Mouse (Mus musculus) embryonic facial prominence, embryonic 13.5 days (tissue): ENCODE data around the gene Efhd2. TPM values are rescaled to one million over a fixed set of nuclear protein-coding genes. Genes with fewer than 3 reads are reported as not detected.

ENCODE experiments used
- ATAC-seq: fragments of 200-750 bp; cut with Nextera tagmentation; 2 replicates; pipeline ENCODE4 v1.8.0; 2017; ENCODE audit warnings: low read depth; ENCODE audit not compliant: insufficient number of reproducible peaks, insufficient read depth, low FRiP score, low TSS enrichment
- H3K27ac ChIP-seq: fragments of 300-500 bp; sonication (generic); 2 replicates; pipeline ENCODE4 v1.5.1; 2015; ENCODE audit warnings: moderate library complexity, mild to moderate bottlenecking, inconsistent platforms
- H3K27me3 ChIP-seq: fragments of 300-500 bp; sonication (generic); 2 replicates; pipeline ENCODE4 v1.6.1; 2015; ENCODE audit warnings: mild to moderate bottlenecking, inconsistent platforms
- H3K36me3 ChIP-seq: fragments of 300-500 bp; sonication (generic); 2 replicates; pipeline ENCODE4 v1.6.1; 2015; ENCODE audit warnings: mild to moderate bottlenecking, inconsistent platforms
- H3K4me1 ChIP-seq: fragments of 300-500 bp; sonication (generic); 2 replicates; pipeline ENCODE4 v1.6.1; 2015; ENCODE audit warnings: inconsistent platforms
- H3K4me2 ChIP-seq: fragments of 300-500 bp; sonication (generic); 2 replicates; pipeline ENCODE4 v1.6.1; 2015; ENCODE audit warnings: moderate library complexity, mild to moderate bottlenecking, inconsistent platforms
- H3K4me3 ChIP-seq: fragments of 300-500 bp; sonication (generic); 2 replicates; pipeline ENCODE4 v1.5.1; 2015; ENCODE audit warnings: mild to moderate bottlenecking, inconsistent platforms
- H3K9ac ChIP-seq: fragments of 300-500 bp; sonication (generic); 2 replicates; pipeline ENCODE4 v1.6.1; 2015; ENCODE audit warnings: mild to moderate bottlenecking, inconsistent platforms
- H3K9me3 ChIP-seq: fragments of 300-500 bp; sonication (generic); 2 replicates; pipeline ENCODE4 v1.6.1; 2016; ENCODE audit warnings: inconsistent platforms
- WGBS: fragments of 180-500 bp; shearing (Covaris S2); methylation state at CpG from one replicate; pipeline ENCODE4 v1.1.7; 2015; ENCODE audit warnings: mixed read lengths; 5-methylcytosine and 5-hydroxymethylcytosine counted together
- polyA plus RNA-seq: library from polyadenylated mRNA; unstranded; fragments of >200 nt; fragmentation: Nextera tagmentation; extraction: Ambion mirVana; gene quantifications from 2 replicates; pipeline ENCODE4 v1.2.1, GENCODE M21; 2015

Efhd2 gene
- polyA plus RNA-seq, 1 experiment from 2014 or later: 52.0 TPM

GRCm38 (mm10) chr4:141878621-141879020, 3.9 kb upstream of the Efhd2 start:
- WGBS: 65% methylated on average over 7 of the region's 7 CpGs
- no peak for ATAC-seq
- Histone ChIP-seq H3K27me3 (peaks cover 14% of the 10 kb centered on the region), H3K4me2 (no peak overlapping the region), H3K36me3 (no peaks in the 10 kb centered on the region), H3K4me1 (peaks cover 18% of the 10 kb centered on the region), H3K9me3 (no peaks in the 10 kb centered on the region), H3K4me3 (no peak overlapping the region), H3K9ac (no peak overlapping the region), H3K27ac (no peak overlapping the region)

- ATAC-seq: no peak
- Histone ChIP-seq H3K4me3 (peak overlapping the region; percentile 76), H3K27ac (no peak overlapping the region), H3K36me3 (0 out of 2 replicates have a peak, but pooled peaks cover 5% of the 10 kb centered on the region), H3K4me2 (peak overlapping the region; percentile 97), H3K9ac (peak overlapping the region; percentile 84), H3K27me3 (peaks cover 14% of the 10 kb centered on the region), H3K4me1 (peaks cover 28% of the 10 kb centered on the region), H3K9me3 (no peaks in the 10 kb centered on the region)
- 19% methylated on average over 8 of the region's 8 CpGs for WGBS
Observed at GRCm38 (mm10) chr4:141875481-141876108, 875 bp upstream of the Efhd2 start.

- H3K36me3 ChIP-seq: 0 out of 2 replicates have a peak, but pooled peaks cover 5% of the 10 kb centered on the region
- H3K27me3 ChIP-seq: peaks cover 14% of the 10 kb centered on the region
- 0 out of 2 replicates have a peak, but pooled peaks have one; percentile 23 for ATAC-seq
- H3K27ac ChIP-seq: no peak overlapping the region
- peaks cover 28% of the 10 kb centered on the region for H3K4me1 ChIP-seq
- H3K4me2 ChIP-seq: peak overlapping the region; percentile 97
- peak overlapping the region; percentile 84 for H3K9ac ChIP-seq
- H3K4me3 ChIP-seq: peak overlapping the region; percentile 76
- H3K9me3 ChIP-seq: no peaks in the 10 kb centered on the region
- WGBS: 2% methylated on average over 19 of the region's 19 CpGs
Observed at GRCm38 (mm10) chr4:141874111-141874600, 564 bp downstream of the Efhd2 start.

- Histone ChIP-seq H3K4me2 (peak overlapping the region; percentile 97), H3K27ac (no peak overlapping the region), H3K9ac (no peak overlapping the region), H3K4me3 (no peak overlapping the region), H3K27me3 (peaks cover 14% of the 10 kb centered on the region), H3K9me3 (no peaks in the 10 kb centered on the region), H3K4me1 (peaks cover 34% of the 10 kb centered on the region), H3K36me3 (0 out of 2 replicates have a peak, but pooled peaks cover 5% of the 10 kb centered on the region)
- 75% methylated on average over 9 of the region's 9 CpGs for WGBS
- no peak for ATAC-seq
Observed at GRCm38 (mm10) chr4:141872977-141873376, 1.7 kb downstream of the Efhd2 start.

GRCm38 (mm10) chr4:141871909-141872308, 2.8 kb downstream of the Efhd2 start:
- H3K9ac ChIP-seq: 0 out of 2 replicates have a peak overlapping the region, but pooled peaks have one; percentile 44
- H3K4me3 ChIP-seq: no peak overlapping the region
- 51% methylated on average over 9 of the region's 9 CpGs for WGBS
- H3K27me3 ChIP-seq: peaks cover 14% of the 10 kb centered on the region
- no peak for ATAC-seq
- 0 out of 2 replicates have a peak, but pooled peaks cover 5% of the 10 kb centered on the region for H3K36me3 ChIP-seq
- H3K27ac ChIP-seq: no peak overlapping the region
- H3K4me2 ChIP-seq: peak overlapping the region; percentile 7; the same call in 1 of the 2 replicates
- H3K9me3 ChIP-seq: no peaks in the 10 kb centered on the region
- peaks cover 45% of the 10 kb centered on the region for H3K4me1 ChIP-seq

GRCm38 (mm10) chr4:141871333-141871725, 3.4 kb downstream of the Efhd2 start:
- WGBS: 88% methylated on average over 3 of the region's 3 CpGs
- Histone ChIP-seq H3K27me3 (peaks cover 11% of the 10 kb centered on the region), H3K4me3 (no peak overlapping the region), H3K9ac (no peak overlapping the region), H3K9me3 (no peaks in the 10 kb centered on the region), H3K27ac (no peak overlapping the region), H3K36me3 (0 out of 2 replicates have a peak, but pooled peaks cover 5% of the 10 kb centered on the region), H3K4me1 (peaks cover 50% of the 10 kb centered on the region), H3K4me2 (no peak overlapping the region)
- no peak for ATAC-seq

- no peak for ATAC-seq
- Histone ChIP-seq H3K27ac (peak overlapping the region; percentile 39; the same call in 1 of the 2 replicates), H3K27me3 (peaks cover 7% of the 10 kb centered on the region), H3K4me1 (peaks cover 52% of the 10 kb centered on the region), H3K4me2 (no peak overlapping the region), H3K9ac (no peak overlapping the region), H3K36me3 (0 out of 2 replicates have a peak, but pooled peaks cover 5% of the 10 kb centered on the region), H3K9me3 (no peaks in the 10 kb centered on the region), H3K4me3 (no peak overlapping the region)
- WGBS: 72% methylated on average over 11 of the region's 11 CpGs
Observed at GRCm38 (mm10) chr4:141870666-141871332, 3.9 kb downstream of the Efhd2 start.

GRCm38 (mm10) chr4:141869436-141870215, 5.1 kb downstream of the Efhd2 start:
- Histone ChIP-seq H3K36me3 (0 out of 2 replicates have a peak, but pooled peaks cover 5% of the 10 kb centered on the region), H3K9ac (no peak overlapping the region), H3K27me3 (no peaks in the 10 kb centered on the region), H3K27ac (no peak overlapping the region), H3K4me3 (no peak overlapping the region), H3K4me2 (no peak overlapping the region), H3K4me1 (peaks cover 45% of the 10 kb centered on the region), H3K9me3 (no peaks in the 10 kb centered on the region)
- WGBS: 72% methylated on average over 5 of the region's 5 CpGs
- ATAC-seq: no peak

- no peaks in the 10 kb centered on the region for H3K27me3 ChIP-seq
- H3K4me1 ChIP-seq: peaks cover 39% of the 10 kb centered on the region
- H3K4me3 ChIP-seq: no peak overlapping the region
- no peak overlapping the region for H3K4me2 ChIP-seq
- 0 out of 2 replicates have a peak, but pooled peaks cover 5% of the 10 kb centered on the region for H3K36me3 ChIP-seq
- H3K9ac ChIP-seq: no peak overlapping the region
- peak overlapping the region; percentile 68 for H3K27ac ChIP-seq
- 80% methylated on average over 10 of the region's 10 CpGs for WGBS
- H3K9me3 ChIP-seq: no peaks in the 10 kb centered on the region
- ATAC-seq: no peak; the same call in 1 of the 2 replicates
Observed at GRCm38 (mm10) chr4:141868051-141868450, 6.7 kb downstream of the Efhd2 start.

GRCm38 (mm10) chr4:141867498-141867897, 7.2 kb downstream of the Efhd2 start:
- H3K4me3 ChIP-seq: no peak overlapping the region
- peak overlapping the region; percentile 18 for H3K4me2 ChIP-seq
- ATAC-seq: no peak
- H3K9ac ChIP-seq: peak overlapping the region; percentile 27
- H3K36me3 ChIP-seq: 0 out of 2 replicates have a peak, but pooled peaks cover 5% of the 10 kb centered on the region
- H3K4me1 ChIP-seq: peaks cover 36% of the 10 kb centered on the region
- H3K27me3 ChIP-seq: no peaks in the 10 kb centered on the region
- H3K27ac ChIP-seq: peak overlapping the region; percentile 68
- 33% methylated on average over 4 of the region's 4 CpGs for WGBS
- H3K9me3 ChIP-seq: no peaks in the 10 kb centered on the region

GRCm38 (mm10) chr4:141866933-141867490, 7.7 kb downstream of the Efhd2 start:
- no peaks in the 10 kb centered on the region for H3K27me3 ChIP-seq
- peaks cover 33% of the 10 kb centered on the region for H3K4me1 ChIP-seq
- peak overlapping the region; percentile 68 for H3K27ac ChIP-seq
- H3K9me3 ChIP-seq: no peaks in the 10 kb centered on the region
- H3K4me3 ChIP-seq: no peak overlapping the region
- peak; percentile 72 for ATAC-seq
- H3K36me3 ChIP-seq: 0 out of 2 replicates have a peak, but pooled peaks cover 5% of the 10 kb centered on the region
- peak overlapping the region; percentile 27; the same call in 1 of the 2 replicates for H3K9ac ChIP-seq
- peak overlapping the region; percentile 18 for H3K4me2 ChIP-seq
- WGBS: 24% methylated on average over 10 of the region's 10 CpGs
